Mouse (Mus musculus) c-Kit-positive CD71-positive TER-119-positive erythroid progenitor cells, embryonic 14.5 days (primary cell): Measurements from ENCODE around the gene Slc35e3.

Experiments used
- DNase-seq: peaks from one replicate; pipeline ENCODE4 v3.0.0-alpha.2; 2013; ENCODE audit warnings: low spot score

Slc35e3 gene

DNA sequence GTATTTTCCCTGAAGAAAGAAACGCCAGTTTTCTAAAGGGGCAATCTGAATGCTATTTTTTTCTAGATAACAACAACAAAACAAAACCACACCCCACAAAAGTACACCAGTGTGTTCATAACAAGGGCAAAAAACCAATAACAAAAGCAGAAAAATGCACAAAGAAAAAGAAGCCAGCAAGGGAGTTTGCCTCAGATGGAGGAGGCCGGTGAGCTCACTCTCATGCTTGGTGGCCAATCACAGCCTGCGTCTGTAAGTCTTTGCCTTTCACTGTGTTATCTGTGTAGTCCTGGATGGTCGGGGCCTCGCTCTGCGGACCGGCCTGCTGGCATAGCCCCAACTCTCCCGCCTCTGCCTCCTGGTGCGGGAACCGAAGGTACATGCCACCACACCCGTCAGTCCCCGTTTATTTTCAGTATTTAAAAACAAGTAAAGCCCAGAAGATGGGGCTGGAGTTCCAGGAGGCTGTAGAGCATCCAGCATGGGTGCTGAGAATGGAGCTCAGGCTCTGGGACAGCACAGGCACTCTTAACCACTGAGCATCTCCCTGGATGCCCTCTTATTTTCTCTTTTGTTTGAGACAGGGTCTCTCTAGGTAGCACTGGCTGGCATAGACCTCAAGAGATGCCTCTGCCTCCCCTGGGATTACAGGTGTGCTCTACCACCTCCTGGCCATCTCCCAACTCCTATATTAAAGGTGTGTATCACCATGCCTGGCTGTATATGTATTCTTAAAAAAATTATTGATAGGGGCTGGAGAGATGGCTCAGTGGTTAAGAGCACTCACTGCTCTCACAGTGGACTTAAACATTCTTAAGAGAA lies 30.3 kb upstream of the Slc35e3 start:
- DNase-seq = no peak

DNA sequence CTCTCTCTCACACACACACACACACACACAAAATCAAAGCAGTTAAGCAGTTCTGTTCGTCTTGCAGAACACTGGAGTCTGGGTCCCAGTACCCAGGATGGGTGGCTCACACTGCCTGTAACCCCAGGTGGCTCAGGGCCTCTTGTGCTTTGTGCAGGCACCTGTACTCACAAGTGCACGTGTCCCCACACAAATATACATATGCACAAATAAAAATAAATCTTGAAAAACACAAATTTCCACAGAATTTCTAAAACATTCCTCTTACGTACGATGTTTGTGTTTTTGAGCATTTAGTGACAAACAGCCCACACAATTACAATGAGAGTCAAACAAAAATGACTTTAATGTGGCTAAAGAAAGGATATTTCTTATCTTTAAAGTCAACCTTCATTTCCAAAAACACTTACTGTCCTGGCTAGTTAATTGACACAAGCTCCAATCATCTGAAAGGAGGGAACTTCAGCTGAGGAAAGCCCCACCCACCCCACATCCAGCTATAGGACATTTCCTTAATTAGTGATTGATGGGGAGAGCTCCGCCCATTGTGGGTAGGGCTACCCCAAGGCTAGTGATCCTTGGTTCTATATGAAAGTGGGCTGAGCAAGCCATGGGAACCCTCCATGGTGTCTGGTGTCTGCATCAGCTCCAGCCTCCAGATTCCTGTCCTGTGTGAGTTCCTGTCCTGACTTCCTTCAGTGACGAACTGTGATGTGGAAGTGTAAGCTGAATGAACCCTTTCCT lies 29.4 kb upstream of the Slc35e3 start:
- no peak for DNase-seq

- no peak for DNase-seq
Observed at GRCm38 (mm10) chr10:117774817-117775120, 28.6 kb upstream of the Slc35e3 start.

DNA sequence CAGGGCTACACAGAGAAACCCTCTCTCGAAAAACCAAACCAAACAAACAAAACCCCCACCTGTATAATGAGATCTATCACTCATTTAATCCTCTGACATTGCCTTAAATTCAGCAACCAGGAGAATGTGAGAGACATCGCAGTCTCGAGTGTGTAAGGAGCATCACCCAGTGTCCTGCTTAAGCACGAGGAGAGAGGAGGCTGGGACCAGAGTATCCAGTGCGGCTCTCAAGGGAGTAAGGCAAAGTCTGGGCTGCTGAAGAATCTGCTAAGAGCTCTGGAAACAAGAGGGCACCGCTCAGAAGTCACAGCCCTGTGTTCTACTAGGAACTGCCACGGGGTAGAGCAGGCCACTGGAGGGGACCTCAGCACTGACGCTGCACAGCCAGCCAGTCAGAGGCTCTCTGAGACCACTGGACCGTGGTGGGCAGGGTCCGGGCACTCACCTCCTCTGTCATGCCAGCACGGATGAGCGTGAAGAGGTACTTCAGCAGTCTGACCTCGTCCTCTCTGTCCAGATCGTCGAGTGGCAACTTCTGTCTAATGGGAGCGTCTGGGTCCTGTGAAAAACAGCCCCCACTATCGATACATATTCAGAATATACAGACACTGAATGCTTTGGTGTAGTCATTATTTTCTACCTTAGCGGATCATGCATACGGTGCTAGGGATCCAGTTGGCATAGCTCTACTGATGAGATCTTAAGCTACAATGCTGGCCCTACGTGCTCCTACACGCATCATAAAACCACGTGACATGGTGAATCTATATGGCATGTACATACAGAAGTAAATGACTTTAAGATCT lies 28.0 kb upstream of the Slc35e3 start:
- DNase-seq = no peak

DNA sequence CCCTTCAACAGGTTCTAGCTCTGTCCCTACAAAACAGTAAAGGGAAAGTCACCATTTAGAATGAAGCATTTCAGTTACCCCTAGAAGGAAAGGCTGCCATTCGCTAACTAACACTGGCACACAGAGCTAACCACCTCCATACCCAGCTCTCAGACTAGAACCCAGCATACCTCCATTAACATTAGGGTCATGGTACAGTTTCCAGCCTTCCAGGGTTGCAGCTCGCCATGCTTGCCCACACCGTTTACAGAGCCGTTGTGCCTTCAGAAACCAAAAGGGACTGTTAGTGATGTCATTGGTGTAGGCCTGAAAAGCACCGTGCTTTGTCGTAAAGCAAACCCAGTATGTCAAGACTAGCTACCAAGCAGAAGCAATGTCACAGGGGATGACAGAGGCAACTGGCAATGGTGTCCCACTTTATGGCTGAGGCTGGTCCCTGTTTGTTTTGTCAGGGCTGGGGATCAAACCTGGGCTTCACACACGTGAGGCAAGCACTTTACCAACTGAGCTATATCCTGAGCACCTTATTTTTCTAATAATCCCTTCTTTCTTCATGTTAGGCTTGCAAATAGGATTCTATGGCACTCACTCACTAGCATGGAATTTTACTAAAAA lies 27.0 kb upstream of the Slc35e3 start:
- DNase-seq = no peak

DNA sequence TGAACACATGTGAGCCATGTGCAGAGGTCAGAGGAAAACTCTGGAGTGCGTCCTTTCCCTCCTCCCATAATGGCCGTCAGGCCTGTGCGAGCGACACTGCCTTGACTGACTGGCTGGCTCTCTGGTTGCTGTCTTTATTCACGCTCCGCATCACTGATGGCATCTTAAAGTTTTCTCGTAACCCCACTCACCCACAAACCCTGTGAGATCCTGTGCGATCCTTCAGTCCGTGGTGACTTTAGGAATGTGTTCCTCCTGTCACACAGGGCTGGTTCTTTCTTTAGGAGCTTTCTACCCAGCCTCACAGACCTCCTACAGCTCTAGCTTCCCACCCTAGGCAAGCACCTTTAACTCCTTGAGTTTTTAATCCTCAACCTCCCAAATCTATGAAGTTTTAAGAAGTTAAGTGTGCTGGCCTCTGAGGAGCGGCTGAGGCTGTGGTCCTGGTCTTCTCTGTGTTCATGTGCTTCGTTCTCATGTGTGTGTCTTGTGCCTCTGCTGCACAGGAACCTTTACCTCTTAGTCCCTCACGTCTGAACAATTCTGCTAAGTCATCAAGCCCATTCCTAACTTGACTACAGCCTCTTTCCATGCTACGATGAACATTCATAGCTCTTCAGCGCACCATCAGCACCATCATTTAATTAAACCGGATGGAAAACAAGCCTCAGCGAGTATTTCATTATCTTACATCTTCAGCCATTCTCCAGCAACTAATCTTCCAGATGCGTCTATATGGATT lies 26.4 kb upstream of the Slc35e3 start:
- DNase-seq = no peak

DNA sequence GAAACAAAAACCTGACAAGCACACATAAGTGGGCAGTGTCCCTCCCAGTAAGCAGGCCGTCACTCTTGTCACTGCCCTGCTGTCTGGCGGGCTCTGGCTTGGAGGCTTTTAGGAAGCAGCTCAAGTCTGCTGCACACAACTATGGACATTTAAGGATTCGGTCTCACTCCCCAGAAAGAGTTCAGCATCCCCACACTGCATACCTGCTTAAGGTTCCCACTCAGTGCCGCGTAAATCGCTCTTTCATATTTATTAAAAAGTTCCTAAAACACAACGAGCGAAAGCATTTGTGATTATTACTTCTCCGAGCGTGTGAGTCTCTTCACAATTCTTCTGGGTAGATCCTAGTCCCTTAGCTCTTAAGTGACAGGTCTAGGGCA lies 25.0 kb upstream of the Slc35e3 start:
- no peak for DNase-seq

DNA sequence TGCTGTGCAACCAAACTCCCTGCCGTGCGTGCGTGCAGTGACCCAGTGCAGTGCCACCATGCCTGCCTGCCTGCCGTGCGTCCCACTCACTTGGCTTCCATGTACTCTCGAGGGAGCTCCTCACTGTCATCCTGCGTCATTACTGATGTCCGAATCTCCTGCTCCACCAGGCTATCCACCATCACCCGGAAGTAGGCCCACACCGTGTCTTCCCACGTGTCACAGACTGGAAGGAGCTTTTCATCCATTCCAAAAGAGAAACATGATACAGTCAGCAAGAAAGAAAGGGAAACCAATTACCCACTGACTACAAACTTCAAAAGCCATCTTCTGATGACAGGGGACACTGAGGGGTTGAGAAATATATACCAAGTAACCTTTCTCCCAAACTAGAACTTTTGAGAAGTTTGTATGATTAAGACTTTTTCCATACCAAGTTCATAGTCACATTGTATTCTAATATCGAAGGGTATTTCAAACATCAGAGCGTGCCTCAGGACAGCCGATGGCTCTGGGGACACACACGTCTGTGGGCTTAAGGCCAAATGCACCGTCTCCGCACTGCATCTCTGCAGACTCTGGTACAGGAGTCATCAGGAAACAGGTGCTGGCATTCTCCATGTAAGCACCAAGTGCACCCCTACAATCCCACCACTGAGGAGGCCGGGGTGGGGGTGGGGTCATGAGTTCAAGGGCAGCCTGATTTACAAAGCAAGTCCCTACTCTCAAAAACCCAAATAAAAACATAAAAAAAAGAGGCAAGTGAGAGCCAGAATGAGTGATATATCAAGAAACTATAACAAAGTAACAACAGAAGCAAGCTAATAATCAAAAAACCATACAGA lies 24.3 kb upstream of the Slc35e3 start:
- no peak for DNase-seq

- no peak for DNase-seq
Observed at GRCm38 (mm10) chr10:117769541-117770285, 23.5 kb upstream of the Slc35e3 start.

DNA sequence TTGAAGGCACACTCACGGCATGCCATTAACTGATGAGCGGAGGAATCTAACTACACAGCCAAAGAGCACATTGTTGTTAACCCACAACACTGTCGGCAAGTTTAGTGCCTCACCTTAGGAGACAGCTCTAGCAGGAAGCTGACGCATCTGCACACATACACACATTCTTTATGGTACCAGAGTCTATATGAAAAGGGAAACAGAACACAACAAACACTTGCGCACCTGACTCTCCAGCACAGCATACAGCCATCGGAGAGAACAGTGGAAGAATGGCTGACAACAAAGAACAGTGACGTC lies 21.9 kb upstream of the Slc35e3 start:
- DNase-seq = no peak

DNA sequence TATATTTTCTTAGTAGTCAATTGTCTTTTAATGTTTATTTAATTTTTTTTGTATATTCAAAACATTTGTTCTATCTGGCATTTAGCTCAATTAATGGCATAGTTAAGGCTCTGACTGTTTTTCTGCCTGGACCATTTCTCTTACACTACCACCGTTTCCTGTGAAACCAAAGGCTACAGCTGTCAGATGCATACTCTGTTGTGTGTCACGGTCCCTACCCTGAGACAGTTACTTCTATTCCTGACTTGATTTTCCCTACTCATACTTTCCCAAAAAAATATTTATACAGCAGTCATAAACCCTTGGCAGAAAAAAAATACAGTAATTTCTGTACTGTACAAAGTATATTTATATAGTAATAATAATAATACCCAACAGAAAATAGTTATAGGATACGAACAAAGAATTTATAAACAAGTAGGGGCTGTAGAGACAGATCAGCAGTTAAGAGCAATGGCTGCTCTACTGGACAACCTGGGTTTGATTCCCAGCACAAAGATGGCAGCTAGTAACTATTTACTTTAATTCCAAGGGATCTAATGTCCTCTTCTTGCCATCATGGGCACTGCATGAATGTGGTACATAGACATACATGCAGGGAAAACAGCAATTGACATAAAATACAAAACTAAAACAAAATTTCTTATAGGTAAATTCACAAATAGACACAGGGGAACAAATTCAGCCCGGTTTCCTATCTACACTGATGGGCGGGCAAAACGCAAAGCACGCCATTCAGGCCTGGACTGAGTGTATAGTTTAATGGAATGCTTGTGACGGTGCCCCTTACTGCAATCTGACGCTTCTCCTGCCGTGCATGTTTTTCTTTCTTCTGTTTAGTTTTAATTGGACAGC lies 21.3 kb upstream of the Slc35e3 start:
- DNase-seq = no peak

DNA sequence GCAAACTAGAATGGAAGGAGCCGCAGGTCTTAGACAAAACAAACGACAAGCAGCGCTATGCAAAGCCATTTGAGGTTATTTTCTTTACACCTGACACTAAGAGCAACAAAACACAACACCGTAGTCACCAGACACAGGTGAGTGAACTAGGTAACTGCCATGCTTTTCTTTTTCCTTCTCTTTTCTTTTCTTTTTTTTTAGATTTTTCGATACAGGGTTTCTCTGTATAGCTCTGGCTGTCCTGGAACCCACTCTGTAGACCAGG lies 20.7 kb upstream of the Slc35e3 start:
- no peak for DNase-seq

GRCm38 (mm10) chr10:117766111-117766895 lies 20.1 kb upstream of the Slc35e3 start:
- no peak for DNase-seq

GRCm38 (mm10) chr10:117765116-117765894 lies 19.1 kb upstream of the Slc35e3 start:
- no peak for DNase-seq

GRCm38 (mm10) chr10:117764598-117764997 lies 18.4 kb upstream of the Slc35e3 start:
- DNase-seq = no peak

- DNase-seq = no peak
Observed at GRCm38 (mm10) chr10:117763588-117764190, 17.5 kb upstream of the Slc35e3 start.

DNA sequence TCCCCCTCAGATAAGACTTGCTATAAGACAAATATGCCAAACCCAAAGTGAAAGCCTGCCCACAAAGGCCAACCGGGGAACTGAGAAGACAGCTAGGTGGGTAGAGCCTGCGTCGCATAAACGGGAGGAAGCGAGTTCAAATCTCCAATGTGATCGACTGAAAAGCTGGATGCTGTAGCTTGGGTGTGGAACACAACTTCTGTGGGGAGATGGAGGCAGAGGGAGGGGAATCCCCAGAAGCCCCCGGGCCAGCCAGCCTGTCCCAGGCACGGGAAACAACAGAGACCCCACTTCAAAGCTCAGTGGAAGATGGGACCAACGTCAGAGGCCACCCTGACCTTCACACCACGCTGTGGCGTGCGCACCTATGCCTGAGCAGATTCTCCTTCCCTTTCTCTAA lies 16.8 kb upstream of the Slc35e3 start:
- DNase-seq = no peak
